Mouse (Mus musculus) midbrain, embryonic 15.5 days (tissue): ENCODE results near the gene Zfp300. TPM values are rescaled to one million over a fixed set of nuclear protein-coding genes. Genes with fewer than 3 reads are reported as not detected.

Experiments used
- ATAC-seq: fragments of 200-750 bp; cut with Nextera tagmentation; replicated peaks from 2 replicates; pipeline ENCODE4 v1.8.0; 2017; ENCODE audit warnings: moderate TSS enrichment
- H3K27ac ChIP-seq: fragments of 300-500 bp; sonication (generic); 2 replicates; pipeline ENCODE4 v1.5.1; 2015; ENCODE audit warnings: mild to moderate bottlenecking, inconsistent platforms
- H3K27me3 ChIP-seq: fragments of 300-500 bp; sonication (generic); replicated peaks from 2 replicates; pipeline ENCODE4 v1.6.1; 2015; ENCODE audit warnings: inconsistent platforms
- H3K36me3 ChIP-seq: fragments of 300-500 bp; sonication (generic); replicated peaks from 2 replicates; pipeline ENCODE4 v1.6.1; 2015; ENCODE audit warnings: inconsistent platforms
- H3K4me1 ChIP-seq: fragments of 300-500 bp; sonication (generic); 2 replicates; pipeline ENCODE4 v1.6.1; 2015; ENCODE audit warnings: inconsistent platforms
- H3K4me2 ChIP-seq: fragments of 300-500 bp; sonication (generic); 2 replicates; pipeline ENCODE4 v1.6.1; 2015; ENCODE audit warnings: inconsistent platforms, mild to moderate bottlenecking, moderate library complexity
- H3K4me3 ChIP-seq: fragments of 300-500 bp; sonication (generic); 2 replicates; pipeline ENCODE4 v1.5.1; 2015; ENCODE audit warnings: mild to moderate bottlenecking, inconsistent platforms
- H3K9ac ChIP-seq: fragments of 300-500 bp; sonication (generic); 2 replicates; pipeline ENCODE4 v1.6.1; 2015; ENCODE audit warnings: mild to moderate bottlenecking, inconsistent platforms
- H3K9me3 ChIP-seq: fragments of 300-500 bp; sonication (generic); 2 replicates; pipeline ENCODE4 v1.6.1; 2016; ENCODE audit warnings: inconsistent platforms
- WGBS: fragments of 180-500 bp; shearing (Covaris S2); methylation state at CpG from one replicate; pipeline ENCODE4 v1.1.7; 2015; ENCODE audit warnings: mixed read lengths; 5-methylcytosine and 5-hydroxymethylcytosine counted together
- polyA plus RNA-seq: library from polyadenylated mRNA; unstranded; fragments of >200 nt; fragmentation: Nextera tagmentation; extraction: Ambion mirVana; gene quantifications from 2 replicates; pipeline ENCODE4 v1.2.1, GENCODE M21; 2015

The Zfp300 gene
- polyA plus RNA-seq: 4.3 and 5.3 TPM in 2 replicates

GRCm38 (mm10) chrX:21088983-21089866 is at the start of gene Zfp300:
Gene Zfp300, minus strand, starts transcription at chrX:21089527.
- WGBS: 24% methylated on average over 27 of the region's 27 CpGs
- peak within 1 kb of the TSS; percentile 89 for H3K27ac ChIP-seq
- no peaks in the 10 kb centered on the region for H3K36me3 ChIP-seq

GRCm38 (mm10) chrX:21115520-21115919 is 26.2 kb upstream of the Zfp300 start, which contains the start of gene Ssxa1:
Gene Ssxa1, plus strand, starts transcription at chrX:21115820.
- Histone ChIP-seq H3K27me3 (no peaks in the 10 kb centered on the region), H3K36me3 (no peaks in the 10 kb centered on the region), H3K4me3 (no peak within 1 kb of the TSS), H3K9me3 (no peaks in the 10 kb centered on the region), H3K4me1 (no peaks in the 10 kb centered on the region), H3K4me2 (no peak within 1 kb of the TSS), H3K27ac (no peak within 1 kb of the TSS), H3K9ac (no peak within 1 kb of the TSS)
- no peak for ATAC-seq
- 82% methylated on average over 4 of the region's 4 CpGs for WGBS

More at GRCm38 (mm10) chrX:21088983-21089866, at the start of gene Zfp300:
- Histone ChIP-seq H3K4me1 (peaks cover 6% of the 10 kb centered on the region; the same call in 1 of the 2 replicates), H3K4me2 (peak within 1 kb of the TSS; percentile 53), H3K4me3 (peak within 1 kb of the TSS; percentile 43), H3K27me3 (no peaks in the 10 kb centered on the region), H3K9me3 (no peaks in the 10 kb centered on the region), H3K9ac (peak within 1 kb of the TSS; percentile 44)
- ATAC-seq: peak; percentile 97

GRCm38 (mm10) chrX:21089867-21090239 is 526 bp upstream of the Zfp300 start:
- Histone ChIP-seq H3K27me3 (no peaks in the 10 kb centered on the region), H3K4me2 (peak overlapping the region; percentile 53), H3K9ac (peak overlapping the region; percentile 44), H3K27ac (peak overlapping the region; percentile 89), H3K4me1 (peaks cover 6% of the 10 kb centered on the region; the same call in 1 of the 2 replicates), H3K4me3 (peak overlapping the region; percentile 43), H3K9me3 (no peaks in the 10 kb centered on the region), H3K36me3 (no peaks in the 10 kb centered on the region)
- 51% methylated on average over 7 of the region's 7 CpGs for WGBS
- peak; percentile 69 for ATAC-seq

- H3K36me3 ChIP-seq: peaks cover 2% of the 10 kb centered on the region; the same call in 1 of the 2 replicates
- H3K4me3 ChIP-seq: peak overlapping the region; percentile 43
- 37% methylated on average over 6 of the region's 6 CpGs for WGBS
- H3K4me1 ChIP-seq: peaks cover 6% of the 10 kb centered on the region; the same call in 1 of the 2 replicates
- H3K9me3 ChIP-seq: no peaks in the 10 kb centered on the region
- H3K4me2 ChIP-seq: peak overlapping the region; percentile 53
- peak overlapping the region; percentile 89 for H3K27ac ChIP-seq
- peak overlapping the region; percentile 44; the same call in 1 of the 2 replicates for H3K9ac ChIP-seq
- ATAC-seq: peak; percentile 74
- no peaks in the 10 kb centered on the region for H3K27me3 ChIP-seq
Measured at GRCm38 (mm10) chrX:21088645-21088982, 713 bp downstream of the Zfp300 start.

GRCm38 (mm10) chrX:21068106-21068505 is 21.2 kb downstream of the Zfp300 start, which contains the start of gene Spaca5:
Gene Spaca5, plus strand, starts transcription at chrX:21068406.
- Histone ChIP-seq H3K9me3 (no peaks in the 10 kb centered on the region), H3K27ac (no peak within 1 kb of the TSS), H3K4me2 (no peak within 1 kb of the TSS), H3K9ac (no peak within 1 kb of the TSS), H3K36me3 (no peaks in the 10 kb centered on the region), H3K4me1 (no peaks in the 10 kb centered on the region), H3K4me3 (no peak within 1 kb of the TSS), H3K27me3 (no peaks in the 10 kb centered on the region)
- no peak for ATAC-seq

GRCm38 (mm10) chrX:21062544-21062890 is 26.8 kb downstream of the Zfp300 start:
- WGBS: 76% methylated on average over 3 of the region's 3 CpGs
- no peaks in the 10 kb centered on the region for H3K9me3 ChIP-seq
- no peaks in the 10 kb centered on the region for H3K36me3 ChIP-seq
- H3K4me2 ChIP-seq: peak overlapping the region; percentile 50
- H3K27me3 ChIP-seq: no peaks in the 10 kb centered on the region
- peak overlapping the region; percentile 69 for H3K27ac ChIP-seq
- H3K4me1 ChIP-seq: no peaks in the 10 kb centered on the region
- H3K4me3 ChIP-seq: peak overlapping the region; percentile 51
- peak; percentile 40 for ATAC-seq
- peak overlapping the region; percentile 32; the same call in 1 of the 2 replicates for H3K9ac ChIP-seq

GRCm38 (mm10) chrX:21061866-21062543 is 27.3 kb downstream of the Zfp300 start, which contains the start of gene Zfp182:
Gene Zfp182, minus strand, starts transcription at chrX:21062316.
- H3K27ac ChIP-seq: peak within 1 kb of the TSS; percentile 70
- peak; percentile 99 for ATAC-seq
- WGBS: 26% methylated on average over 25 of the region's 25 CpGs
- peak within 1 kb of the TSS; percentile 53 for H3K9ac ChIP-seq
- H3K9me3 ChIP-seq: no peaks in the 10 kb centered on the region
- no peaks in the 10 kb centered on the region for H3K4me1 ChIP-seq
- no peaks in the 10 kb centered on the region for H3K27me3 ChIP-seq
- H3K4me2 ChIP-seq: peak within 1 kb of the TSS; percentile 50
- H3K36me3 ChIP-seq: no peaks in the 10 kb centered on the region
- H3K4me3 ChIP-seq: peak within 1 kb of the TSS; percentile 51

GRCm38 (mm10) chrX:21061460-21061859 is 27.9 kb downstream of the Zfp300 start:
- Histone ChIP-seq H3K4me3 (peak overlapping the region; percentile 51), H3K36me3 (no peaks in the 10 kb centered on the region), H3K4me2 (peak overlapping the region; percentile 50), H3K9ac (peak overlapping the region; percentile 53), H3K27ac (peak overlapping the region; percentile 70), H3K4me1 (no peaks in the 10 kb centered on the region), H3K9me3 (no peaks in the 10 kb centered on the region), H3K27me3 (no peaks in the 10 kb centered on the region)
- no peak; the same call in none of the 2 replicates for ATAC-seq
- 37% methylated on average over 9 of the region's 9 CpGs for WGBS

Other genes with a start within 250 kb of the Zfp300 start
- gene Timp1, start 219.4 kb downstream of the Zfp300 start, polyA plus RNA-seq: 3.1 and 4.0 TPM in 2 replicates
- 76.3 and 76.8 TPM in 2 replicates for gene Syn1, start 168.5 kb downstream of the Zfp300 start, polyA plus RNA-seq
- 8.7 and 9.0 TPM in 2 replicates for gene Cfp, start 158.0 kb downstream of the Zfp300 start, polyA plus RNA-seq
- 22.5 and 24.8 TPM in 2 replicates for gene Elk1, start 138.9 kb downstream of the Zfp300 start, polyA plus RNA-seq
- 27.7 and 28.5 TPM in 2 replicates for gene Uxt, start 127.5 kb downstream of the Zfp300 start, polyA plus RNA-seq
- gene Zfp182, start 27.2 kb downstream of the Zfp300 start, polyA plus RNA-seq: 7.4 and 9.4 TPM in 2 replicates
- gene Spaca5, start 21.1 kb downstream of the Zfp300 start, polyA plus RNA-seq: not detected in 2 replicates
- not detected in 2 replicates for gene Ssxa1, start 26.3 kb upstream of the Zfp300 start, polyA plus RNA-seq
- not detected in 2 replicates for gene Gm21876, start 86.1 kb upstream of the Zfp300 start, polyA plus RNA-seq